Mouse (Mus musculus): ENCODE data around the gene Tpp1. TPM values are rescaled to one million over a fixed set of nuclear protein-coding genes. Genes with fewer than 3 reads are reported as not detected.
"Not testable (repeated sequence)": the region's sequence is repeated elsewhere in the genome, so short reads cannot be mapped to it uniquely, and the experiment has no call there.

Gene Tpp1
- polyA plus RNA-seq, 1 experiment = 299 TPM

GRCm38 (mm10) chr7:105741978-105742377 lies 10.1 kb downstream of the Tpp1 start:
- no peak overlapping the region for H3K27ac ChIP-seq (ENCODE audit: insufficient read depth, low read depth, low read length)
- TF ChIP-seq POLR2A (IDR thresholded peaks at IDR 0.05; ENCODE audit: borderline replicate concordance, low read depth, low read length) (no peak), CTCF (IDR thresholded peaks at IDR 0.05; ENCODE audit: low read depth, low read length) (no peak)
- peaks cover 32% of the 10 kb centered on the region for H3K4me1 ChIP-seq (ENCODE audit: control insufficient read depth, insufficient read depth, low read length)
- no peak overlapping the region for H3K4me3 ChIP-seq (ENCODE audit: insufficient read depth, low read length)

- peaks cover 24% of the 10 kb centered on the region for H3K4me1 ChIP-seq (ENCODE audit: control insufficient read depth, insufficient read depth, low read length)
- no peak for TF ChIP-seq CTCF (IDR thresholded peaks at IDR 0.05; ENCODE audit: low read depth, low read length)
- TF ChIP-seq POLR2A (IDR thresholded peaks at IDR 0.05; ENCODE audit: borderline replicate concordance, low read depth, low read length) = no peak
- no peak overlapping the region for H3K27ac ChIP-seq (ENCODE audit: insufficient read depth, low read depth, low read length)
- no peak overlapping the region for H3K4me3 ChIP-seq (ENCODE audit: insufficient read depth, low read length)
Measured at GRCm38 (mm10) chr7:105740851-105741250, 11.2 kb downstream of the Tpp1 start.

- Histone ChIP-seq H3K4me1 (ENCODE audit: control insufficient read depth, insufficient read depth, low read length) (peaks cover 25% of the 10 kb centered on the region), H3K4me3 (ENCODE audit: insufficient read depth, low read length) (no peak overlapping the region), H3K27ac (ENCODE audit: insufficient read depth, low read depth, low read length) (no peak overlapping the region)
- TF ChIP-seq POLR2A (IDR thresholded peaks at IDR 0.05; ENCODE audit: borderline replicate concordance, low read depth, low read length) (no peak), CTCF (IDR thresholded peaks at IDR 0.05; ENCODE audit: low read depth, low read length) (no peak)
Measured at GRCm38 (mm10) chr7:105740089-105740795, 11.8 kb downstream of the Tpp1 start.

- TF ChIP-seq CTCF (IDR thresholded peaks at IDR 0.05; ENCODE audit: low read depth, low read length) = no peak
- TF ChIP-seq POLR2A (IDR thresholded peaks at IDR 0.05; ENCODE audit: borderline replicate concordance, low read depth, low read length) = no peak
- Histone ChIP-seq H3K4me1 (ENCODE audit: control insufficient read depth, insufficient read depth, low read length) (peaks cover 25% of the 10 kb centered on the region), H3K4me3 (ENCODE audit: insufficient read depth, low read length) (peak overlapping the region; percentile 31), H3K27ac (ENCODE audit: insufficient read depth, low read depth, low read length) (peak overlapping the region; percentile 70)
Measured at GRCm38 (mm10) chr7:105738948-105739347, 13.1 kb downstream of the Tpp1 start.

- H3K4me1 ChIP-seq (ENCODE audit: control insufficient read depth, insufficient read depth, low read length) = peaks cover 24% of the 10 kb centered on the region
- H3K27ac ChIP-seq (ENCODE audit: insufficient read depth, low read depth, low read length) = no peak overlapping the region
- no peak overlapping the region for H3K4me3 ChIP-seq (ENCODE audit: insufficient read depth, low read length)
Measured at GRCm38 (mm10) chr7:105738286-105738685, 13.7 kb downstream of the Tpp1 start.

GRCm38 (mm10) chr7:105737648-105738047 lies 14.4 kb downstream of the Tpp1 start:
- Histone ChIP-seq H3K27ac (ENCODE audit: insufficient read depth, low read depth, low read length) (peak overlapping the region; percentile 24; the same call in 1 of the 2 replicates), H3K4me1 (ENCODE audit: control insufficient read depth, insufficient read depth, low read length) (peaks cover 20% of the 10 kb centered on the region), H3K4me3 (ENCODE audit: insufficient read depth, low read length) (peak overlapping the region; percentile 69)
- TF ChIP-seq POLR2A (IDR thresholded peaks at IDR 0.05; ENCODE audit: borderline replicate concordance, low read depth, low read length) = no peak
- no peak for TF ChIP-seq CTCF (IDR thresholded peaks at IDR 0.05; ENCODE audit: low read depth, low read length)

More at GRCm38 (mm10) chr7:105738286-105738685, 13.7 kb downstream of the Tpp1 start:
- no peak for TF ChIP-seq POLR2A (IDR thresholded peaks at IDR 0.05; ENCODE audit: borderline replicate concordance, low read depth, low read length)
- no peak for TF ChIP-seq CTCF (IDR thresholded peaks at IDR 0.05; ENCODE audit: low read depth, low read length)

GRCm38 (mm10) chr7:105736911-105737521 lies 15.0 kb downstream of the Tpp1 start, which contains the start of gene Rrp8:
Gene Rrp8, minus strand, starts transcription at chr7:105737385.
- TF ChIP-seq POLR2A (IDR thresholded peaks at IDR 0.05; ENCODE audit: borderline replicate concordance, low read depth, low read length) (no peak), CTCF (IDR thresholded peaks at IDR 0.05; ENCODE audit: low read depth, low read length) (no peak)
- Histone ChIP-seq H3K4me1 (ENCODE audit: control insufficient read depth, insufficient read depth, low read length) (peaks cover 20% of the 10 kb centered on the region), H3K27ac (ENCODE audit: insufficient read depth, low read depth, low read length) (peak within 1 kb of the TSS; percentile 70), H3K4me3 (ENCODE audit: insufficient read depth, low read length) (peak within 1 kb of the TSS; percentile 85)

GRCm38 (mm10) chr7:105736264-105736901 lies 15.7 kb downstream of the Tpp1 start, which contains the start of gene Ilk:
Gene Ilk, plus strand, starts transcription at chr7:105736592.
- H3K27ac ChIP-seq (ENCODE audit: insufficient read depth, low read depth, low read length) = peak within 1 kb of the TSS; percentile 70
- H3K4me3 ChIP-seq (ENCODE audit: insufficient read depth, low read length) = peak within 1 kb of the TSS; percentile 85
- TF ChIP-seq CTCF (IDR thresholded peaks at IDR 0.05; ENCODE audit: low read depth, low read length) (no peak), POLR2A (IDR thresholded peaks at IDR 0.05; ENCODE audit: borderline replicate concordance, low read depth, low read length) (no peak)
- peaks cover 20% of the 10 kb centered on the region for H3K4me1 ChIP-seq (ENCODE audit: control insufficient read depth, insufficient read depth, low read length)

GRCm38 (mm10) chr7:105735464-105735863 lies 16.6 kb downstream of the Tpp1 start:
- Histone ChIP-seq H3K4me3 (ENCODE audit: insufficient read depth, low read length) (peak overlapping the region; percentile 85), H3K4me1 (ENCODE audit: control insufficient read depth, insufficient read depth, low read length) (peaks cover 20% of the 10 kb centered on the region)
- H3K27ac ChIP-seq (ENCODE audit: insufficient read depth, low read depth, low read length) = not testable (repeated sequence)

- no peak overlapping the region for H3K4me3 ChIP-seq (ENCODE audit: insufficient read depth, low read length)
- H3K27ac ChIP-seq (ENCODE audit: insufficient read depth, low read depth, low read length) = no peak overlapping the region
- TF ChIP-seq POLR2A (IDR thresholded peaks at IDR 0.05; ENCODE audit: borderline replicate concordance, low read depth, low read length) = no peak
- no peak for TF ChIP-seq CTCF (IDR thresholded peaks at IDR 0.05; ENCODE audit: low read depth, low read length)
- H3K4me1 ChIP-seq (ENCODE audit: control insufficient read depth, insufficient read depth, low read length) = peaks cover 17% of the 10 kb centered on the region
Measured at GRCm38 (mm10) chr7:105734826-105735225, 17.2 kb downstream of the Tpp1 start.

Measured in bone marrow macrophage, adult 2 months (primary cell).